Mouse (Mus musculus) MEL (cell line): ENCODE results near the gene Spata32. TPM values are rescaled to one million over a fixed set of nuclear protein-coding genes. Genes with fewer than 3 reads are reported as not detected.

Experiments used
- DNase-seq: peaks from one replicate; pipeline ENCODE4 v3.0.0; 2011; ENCODE audit warnings: low read depth, low spot score
- H3K27ac ChIP-seq: 2 replicates; pipeline ENCODE4 v1.5.1; 2012; ENCODE audit warnings: low read depth, mild to moderate bottlenecking, control low read depth, low read length, moderate library complexity; ENCODE audit not compliant: control insufficient read depth
- H3K27me3 ChIP-seq, 2 experiments: fragments of 150-350 bp in 1 of 2; sonication (generic) in 1 of 2; 2 replicates each; pipeline ENCODE4 v1.6.1; 2012; ENCODE audit warnings: low read length in 2 of 2, mild to moderate bottlenecking in 2 of 2, improper control_type of control experiment in 1 of 2, moderate library complexity in 1 of 2; ENCODE audit not compliant: insufficient read depth in 2 of 2, control insufficient read depth in 1 of 2
- H3K36me3 ChIP-seq, 2 experiments: 2 replicates each; pipeline ENCODE4 v1.6.1; 2012 to 2014; ENCODE audit warnings: low read length in 2 of 2, improper control_type of control experiment in 1 of 2, inconsistent platforms in 1 of 2, mild to moderate bottlenecking in 1 of 2; ENCODE audit not compliant: insufficient read depth in 2 of 2, control insufficient read depth in 1 of 2
- H3K4me1 ChIP-seq, 2 experiments: fragments of 150-350 bp in 1 of 2; sonication (generic) in 1 of 2; 2 replicates each; pipeline ENCODE4 v1.6.1; 2012; ENCODE audit warnings: low read length in 2 of 2, improper control_type of control experiment in 1 of 2, mild to moderate bottlenecking in 1 of 2; ENCODE audit not compliant: insufficient read depth in 2 of 2, control insufficient read depth in 1 of 2
- H3K4me3 ChIP-seq, 2 experiments: fragments of 150-350 bp in 1 of 2; sonication (generic) in 1 of 2; 2 replicates each; pipeline ENCODE4 v1.5.1; 2012; ENCODE audit warnings: low read depth in 2 of 2, low read length in 2 of 2, mild to moderate bottlenecking in 2 of 2, moderate library complexity in 2 of 2, control low read depth in 1 of 2, improper control_type of control experiment in 1 of 2; ENCODE audit not compliant: control insufficient read depth in 1 of 2, insufficient read depth in 1 of 2
- H3K79me2 ChIP-seq: 2 replicates; pipeline ENCODE4 v1.6.1; 2012; ENCODE audit warnings: mild to moderate bottlenecking, low read length, moderate library complexity; ENCODE audit not compliant: control insufficient read depth, poor library complexity, insufficient read depth
- H3K9ac ChIP-seq: 2 replicates; pipeline ENCODE4 v1.6.1; 2012; ENCODE audit warnings: low read depth, mild to moderate bottlenecking, control low read depth, low read length, moderate library complexity; ENCODE audit not compliant: control insufficient read depth, poor library complexity, severe bottlenecking
- H3K9me3 ChIP-seq: fragments of 150-350 bp; sonication (generic); replicated peaks from 2 replicates; pipeline ENCODE4 v1.6.1; 2012; ENCODE audit warnings: mild to moderate bottlenecking, low read length, improper control_type of control experiment, moderate library complexity; ENCODE audit not compliant: insufficient read depth
- E2F4 ChIP-seq: IDR thresholded peaks from 2 replicates; pipeline ENCODE4 v1.6.1; 2011; ENCODE audit warnings: low read depth, low read length, improper control_type of control experiment, borderline replicate concordance
- ELF1 ChIP-seq: IDR thresholded peaks from 2 replicates; pipeline ENCODE4 v1.6.1; 2014; ENCODE audit warnings: low read depth, mild to moderate bottlenecking, inconsistent platforms, low read length, improper control_type of control experiment, moderate library complexity
- EP300 ChIP-seq, 2 experiments: IDR thresholded peaks; 2 replicates each; pipeline ENCODE4 v1.6.1; 2011; ENCODE audit warnings: improper control_type of control experiment in 2 of 2, low read length in 2 of 2, low read depth in 1 of 2, mild to moderate bottlenecking in 1 of 2
- HCFC1 ChIP-seq: IDR thresholded peaks from 2 replicates; pipeline ENCODE4 v1.6.1; 2012; ENCODE audit warnings: low read depth, mild to moderate bottlenecking, inconsistent platforms, low read length, improper control_type of control experiment, moderate library complexity
- KAT2A ChIP-seq: conservative IDR thresholded peaks from 2 replicates; pipeline ENCODE4 v1.6.1; 2012; ENCODE audit warnings: low read depth, low read length, improper control_type of control experiment, inconsistent platforms
- MAZ ChIP-seq: IDR thresholded peaks from 2 replicates; pipeline ENCODE4 v1.6.1; 2012; ENCODE audit warnings: low read depth, mild to moderate bottlenecking, inconsistent platforms, low read length, improper control_type of control experiment
- MYC ChIP-seq: IDR thresholded peaks from 2 replicates; pipeline ENCODE4 v1.6.1; 2011; ENCODE audit warnings: low read depth, mild to moderate bottlenecking, low read length, improper control_type of control experiment, moderate library complexity
- NRF1 ChIP-seq: IDR thresholded peaks from 2 replicates; pipeline ENCODE4 v1.6.1; 2014; ENCODE audit warnings: low read depth, mild to moderate bottlenecking, inconsistent platforms, low read length, improper control_type of control experiment, moderate library complexity; ENCODE audit not compliant: poor library complexity, insufficient read depth, severe bottlenecking
- POLR2AphosphoS5 ChIP-seq: IDR thresholded peaks from 2 replicates; pipeline ENCODE4 v1.6.1; 2012; ENCODE audit warnings: low read depth, borderline replicate concordance, mild to moderate bottlenecking, inconsistent platforms, low read length, moderate library complexity, mixed read lengths
- RAD21 ChIP-seq: IDR thresholded peaks from 2 replicates; pipeline ENCODE4 v1.6.1; 2011; ENCODE audit warnings: mild to moderate bottlenecking, low read depth, low read length, improper control_type of control experiment
- TAL1 ChIP-seq: IDR thresholded peaks from 2 replicates; pipeline ENCODE4 v1.6.1; 2012; ENCODE audit warnings: mild to moderate bottlenecking, inconsistent platforms, low read length, moderate library complexity, mixed read lengths
- TCF12 ChIP-seq: IDR thresholded peaks from 2 replicates; pipeline ENCODE4 v1.6.1; 2014; ENCODE audit warnings: low read depth, mild to moderate bottlenecking, inconsistent platforms, low read length, improper control_type of control experiment, moderate library complexity
- polyA plus RNA-seq, 2 experiments: library from polyadenylated mRNA; stranded (reverse) in 1 of 2; unstranded in 1 of 2; fragments of >175 nt in 1 of 2; fragments of >200 nt in 1 of 2; gene quantifications; 2 replicates each; pipeline versions ENCODE4 v1.2.1 to v1.2.4; 2012; ENCODE audit warnings: low replicate concordance in 2 of 2, low read depth in 1 of 2; ENCODE audit not compliant: insufficient read length in 2 of 2, insufficient read depth in 1 of 2, missing spikeins in 1 of 2
- total RNA-seq: library from RNA; depleted of rRNA; stranded (reverse); fragments of 300-350 nt; gene quantifications from 2 replicates; pipeline ENCODE4 v1.2.3, GENCODE M21; 2012

The Spata32 gene
- total and polyA plus RNA-seq, 3 experiments = not detected

DNA sequence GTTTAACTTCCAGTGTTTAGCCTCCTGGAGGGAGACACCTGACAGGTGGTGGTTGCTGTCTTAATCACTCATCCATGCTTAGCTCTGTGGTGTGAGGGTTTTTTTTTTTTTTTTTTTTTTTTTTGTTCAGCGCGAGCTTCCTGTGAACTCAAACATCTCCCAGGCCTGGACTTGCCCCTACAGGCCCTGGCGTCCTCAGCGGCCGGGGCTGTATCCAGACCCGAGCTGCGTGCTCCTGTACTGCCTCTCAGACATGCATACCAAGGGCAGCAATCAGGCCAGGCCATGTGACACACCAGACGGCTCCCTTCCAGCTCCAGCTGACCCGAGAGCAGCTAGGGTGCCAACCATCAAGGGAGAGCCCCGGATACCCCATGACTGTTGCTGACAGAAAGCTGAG lies 18.7 kb upstream of the Spata32 start:
- no peak overlapping the region for H3K9ac ChIP-seq

DNA sequence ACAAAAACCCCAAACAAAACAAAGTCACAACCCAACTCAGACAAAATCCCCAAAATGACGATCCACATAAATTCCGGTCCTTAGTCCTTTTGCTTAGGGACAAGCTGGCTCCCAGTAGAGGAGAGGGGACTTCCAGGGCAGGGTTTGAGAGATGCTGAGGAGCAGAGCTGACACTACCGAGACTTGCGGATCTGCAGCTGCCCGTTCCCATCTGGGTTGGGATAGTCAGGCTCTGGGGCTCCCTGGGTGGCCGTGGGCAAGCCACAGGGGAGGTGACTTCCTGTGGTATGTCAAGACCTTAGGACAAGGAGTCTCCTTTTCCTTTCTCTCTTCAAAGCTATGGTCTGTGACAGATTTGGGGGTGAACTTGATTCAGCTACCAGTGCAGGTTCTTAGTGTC lies 18.2 kb upstream of the Spata32 start:
- Histone ChIP-seq H3K79me2 (no peaks in the 10 kb centered on the region), H3K9ac (no peak overlapping the region), H3K27ac (no peak overlapping the region), H3K4me3 (no peak overlapping the region)
- no peak for DNase-seq
- TF ChIP-seq MAZ = no peak
- no peak for TF ChIP-seq MYC
- TF ChIP-seq RAD21 = no peak
- no peak for TF ChIP-seq KAT2A
- TF ChIP-seq TCF12 = no peak
- TF ChIP-seq HCFC1 = no peak
- TF ChIP-seq POLR2AphosphoS5 = no peak
- TF ChIP-seq, all 39 proteins: peak for 0
- H3K4me1 ChIP-seq = no peaks in the 10 kb centered on the region
- H3K9me3 ChIP-seq = no peaks in the 10 kb centered on the region
- no peaks in the 10 kb centered on the region for H3K36me3 ChIP-seq
- H3K27me3 ChIP-seq = no peaks in the 10 kb centered on the region

More for the DNA sequence above, 18.7 kb upstream of the Spata32 start:
- Histone ChIP-seq H3K9me3 (no peaks in the 10 kb centered on the region), H3K27me3 (no peaks in the 10 kb centered on the region), H3K4me1 (no peaks in the 10 kb centered on the region), H3K27ac (no peak overlapping the region), H3K36me3 (no peaks in the 10 kb centered on the region), H3K4me3 (no peak overlapping the region), H3K79me2 (no peaks in the 10 kb centered on the region)
- TF ChIP-seq MAZ = no peak
- TF ChIP-seq NRF1 = no peak
- TF ChIP-seq E2F4 = no peak
- TF ChIP-seq ELF1 = no peak
- no peak for TF ChIP-seq TAL1
- no peak for DNase-seq

DNA sequence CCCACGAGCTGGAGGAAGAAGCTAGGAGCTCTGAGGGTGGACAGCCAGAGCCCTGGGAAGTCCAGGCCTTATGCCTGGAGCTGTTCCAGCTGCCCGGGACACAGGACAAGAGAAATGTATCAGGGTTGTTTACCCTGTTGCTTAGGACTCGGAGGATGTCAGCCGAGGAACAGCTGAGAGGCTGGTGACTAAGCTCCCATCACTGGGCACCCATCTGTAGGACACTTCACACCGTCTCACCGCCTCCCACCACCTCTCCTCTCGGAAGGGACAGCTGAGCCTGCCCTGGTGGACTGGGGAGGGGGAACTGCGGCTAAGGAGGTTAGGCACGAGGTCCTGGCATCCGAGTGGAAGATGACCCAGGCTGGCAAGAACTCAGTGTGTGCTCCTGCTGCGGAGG lies 17.5 kb upstream of the Spata32 start:
- Histone ChIP-seq H3K4me1 (no peaks in the 10 kb centered on the region), H3K9me3 (no peaks in the 10 kb centered on the region), H3K27me3 (no peaks in the 10 kb centered on the region), H3K79me2 (no peaks in the 10 kb centered on the region), H3K9ac (no peak overlapping the region), H3K36me3 (no peaks in the 10 kb centered on the region), H3K4me3 (no peak overlapping the region), H3K27ac (no peak overlapping the region)
- no peak for TF ChIP-seq EP300 (IDR thresholded peaks at IDR 0.05; ENCODE audit: low read depth in 1 of 2, low read length in 2 of 2)
- TF ChIP-seq KAT2A = no peak
- no peak for DNase-seq
